Mouse (Mus musculus) B cell, adult 67 days (primary cell): ENCODE measurements around the gene Plekhd1. TPM values are rescaled to one million over a fixed set of nuclear protein-coding genes. Genes with fewer than 3 reads are reported as not detected.

ENCODE experiments used
- total RNA-seq, 2 experiments: library from RNA; stranded (reverse); gene quantifications; 4 replicates each; pipeline ENCODE4 v1.2.4; 2023

Plekhd1 gene
- total RNA-seq = not detected

DNA sequence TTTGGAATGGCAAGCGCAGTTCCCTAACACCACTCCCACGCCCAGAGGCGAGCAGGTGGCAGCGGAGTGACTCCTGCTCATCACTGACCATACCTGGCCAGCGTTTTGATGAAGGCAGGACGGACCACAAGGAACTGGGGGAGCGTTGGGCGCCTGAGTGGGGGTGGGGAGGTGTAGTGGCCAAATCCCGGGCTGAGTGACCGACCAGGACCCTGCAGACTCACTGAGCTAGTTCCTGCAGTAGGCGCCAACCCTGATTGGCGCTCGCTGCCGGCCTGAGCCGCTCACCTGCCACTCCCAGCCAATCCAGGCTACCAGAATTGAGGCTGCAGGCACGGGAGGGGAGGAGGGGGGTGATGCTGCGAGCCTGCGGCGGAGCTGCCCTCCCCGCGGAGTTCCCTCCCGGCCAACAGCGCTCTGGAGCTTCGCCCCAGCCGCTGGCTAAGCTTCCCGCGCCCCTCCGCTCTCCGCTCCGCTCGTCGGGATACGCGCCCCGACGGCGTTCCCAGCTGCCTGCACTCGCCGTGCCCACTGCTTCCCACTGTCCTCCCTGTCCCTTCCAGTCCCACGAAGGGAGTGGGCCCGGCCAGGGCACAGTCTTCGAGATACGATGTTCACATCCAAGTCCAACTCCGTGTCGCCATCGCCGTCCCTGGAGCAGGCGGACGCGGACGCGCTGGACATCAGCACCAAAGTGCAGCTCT, at the start of gene Plekhd1:
Gene Plekhd1, plus strand, starts transcription at position 323 of the 704 bp plus-strand sequence.

DNA sequence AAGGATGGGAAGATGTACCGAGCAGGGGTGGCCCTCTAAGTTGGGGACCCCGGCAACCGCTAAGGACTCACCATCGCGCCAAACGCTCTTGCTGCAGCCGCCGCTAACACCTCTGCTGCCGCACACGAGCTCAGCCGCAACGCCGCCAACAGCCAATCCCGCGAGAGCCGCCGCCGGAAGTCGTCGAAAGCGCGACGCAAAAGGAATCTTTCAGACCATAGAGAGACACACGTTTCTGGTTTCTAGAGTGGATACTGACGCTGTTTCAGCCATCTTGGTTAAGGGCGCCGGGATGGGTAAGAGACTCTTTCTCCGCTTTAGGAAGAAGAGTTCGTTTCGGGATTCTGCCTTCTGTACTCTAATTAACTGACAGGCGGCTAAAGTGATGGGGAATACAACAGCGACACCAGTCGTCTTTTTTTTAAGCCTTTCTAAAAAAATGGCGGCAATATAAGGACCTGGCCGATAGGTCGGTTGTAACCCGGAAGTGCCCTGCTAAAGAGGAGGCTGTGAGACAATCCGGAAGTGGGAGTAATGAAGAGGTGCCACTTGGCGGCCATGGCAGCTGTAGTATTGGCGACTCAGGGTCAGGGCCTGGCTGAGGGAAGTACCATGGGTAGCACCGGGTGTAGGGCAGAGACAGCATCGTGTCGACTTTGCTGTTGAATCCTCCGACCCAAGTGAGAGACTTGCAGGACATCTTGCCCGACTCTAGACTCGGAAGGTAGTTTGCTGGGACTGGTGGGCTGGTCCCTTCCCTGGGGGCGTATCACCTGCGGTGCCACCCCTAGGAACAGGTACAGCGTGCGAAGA, 48.5 kb upstream of the Plekhd1 start, which contains the start of the genes Slc39a9 and Erh:
Gene Slc39a9, plus strand, starts transcription at position 191 of the 813 bp plus-strand sequence.
Gene Erh, minus strand, starts transcription at position 649 of the 813 bp plus-strand sequence.

DNA sequence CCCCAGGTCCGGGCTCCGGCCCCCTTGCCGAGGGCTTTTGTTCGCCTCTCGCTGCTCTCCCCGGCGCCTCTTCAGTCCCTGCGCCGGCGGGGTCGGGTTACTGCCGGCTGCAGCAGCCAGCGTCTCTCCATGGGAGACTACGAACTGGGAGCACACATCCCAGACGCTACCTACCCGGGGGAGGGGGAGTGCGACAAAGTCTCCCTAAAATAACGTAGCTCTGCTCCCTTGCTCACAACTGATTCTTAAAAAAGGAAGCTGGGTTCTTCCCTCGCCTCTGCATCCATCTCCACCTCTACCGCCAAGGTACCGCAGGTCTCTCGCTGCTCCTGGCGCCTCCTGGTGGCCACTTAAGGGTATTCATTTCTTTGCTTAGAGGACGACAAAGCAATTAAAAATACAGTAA, 68.0 kb downstream of the Plekhd1 start, which contains the start of gene Ccdc177:
Gene Ccdc177, minus strand, starts transcription at position 292 of the 406 bp plus-strand sequence.

Other genes with a start within 250 kb of the Plekhd1 start
- gene Exd2, start 229.5 kb upstream of the Plekhd1 start, total RNA-seq = 10 to 100 TPM; 42.7 to 54.6 TPM
- not detected for gene Galnt16, start 174.3 kb upstream of the Plekhd1 start, total RNA-seq
- gene Slc39a9, start 48.7 kb upstream of the Plekhd1 start, total RNA-seq = 10 to 100 TPM; 35.3 to 43.0 TPM
- 10 to 100 TPM; 53.2 to 77.2 TPM for gene Erh, start 48.2 kb upstream of the Plekhd1 start, total RNA-seq
- gene Ccdc177, start 68.1 kb downstream of the Plekhd1 start, total RNA-seq = not detected
- gene Susd6, start 97.9 kb downstream of the Plekhd1 start, total RNA-seq = 100 to 1,000 TPM; 130 to 136 TPM